Mouse (Mus musculus) WW6 (cell line): ENCODE measurements around the gene Washc4.

Experiments
- DNase-seq: peaks from one replicate; pipeline ENCODE4 v3.0.0-alpha.2; 2013; ENCODE audit warnings: low read depth, low spot score

The Washc4 gene

DNA sequence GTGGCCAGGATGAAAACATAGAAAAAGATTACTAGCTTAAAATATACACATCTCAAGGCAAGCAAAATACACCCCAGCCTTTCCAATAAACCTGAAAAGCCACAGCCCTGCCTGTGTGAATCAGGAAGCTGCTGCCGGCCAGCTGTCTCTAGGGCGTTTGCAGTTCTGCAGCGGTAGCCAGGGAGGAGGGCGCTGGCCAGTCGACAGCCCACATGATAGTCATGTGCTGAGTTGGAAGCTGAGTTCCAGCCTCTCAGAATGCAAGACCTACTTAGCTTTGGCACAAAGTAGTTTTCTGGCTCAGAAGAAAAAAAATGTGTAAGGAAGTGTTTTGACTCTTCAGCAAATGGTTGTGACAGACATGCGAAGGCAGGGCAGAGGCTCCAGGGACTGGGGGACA is 93.7 kb downstream of the Washc4 start:
- no peak for DNase-seq

DNA sequence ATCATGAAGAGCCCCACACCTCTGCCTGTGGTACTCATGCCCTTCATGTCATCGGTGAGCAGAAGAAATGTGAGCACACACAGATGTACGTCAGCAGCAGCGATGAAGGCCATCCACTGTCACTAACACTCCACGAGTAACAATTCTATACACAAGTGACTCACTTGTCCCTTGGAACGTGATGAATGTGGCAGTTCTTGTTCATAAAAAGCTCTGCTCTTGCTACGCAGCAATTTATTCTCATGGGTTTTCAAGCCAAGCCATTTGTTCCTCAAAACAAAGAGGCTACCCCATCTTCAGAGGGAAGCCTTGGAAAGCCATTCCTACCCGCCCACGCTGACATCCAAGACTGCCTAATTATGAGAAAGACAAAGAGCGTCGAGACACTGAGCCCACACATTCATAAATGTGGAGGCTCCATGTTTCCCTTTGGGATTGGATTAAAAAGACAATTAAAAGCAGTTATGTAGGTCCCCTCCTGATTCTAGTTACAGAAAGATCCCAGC is 96.4 kb downstream of the Washc4 start:
- no peak for DNase-seq

DNA sequence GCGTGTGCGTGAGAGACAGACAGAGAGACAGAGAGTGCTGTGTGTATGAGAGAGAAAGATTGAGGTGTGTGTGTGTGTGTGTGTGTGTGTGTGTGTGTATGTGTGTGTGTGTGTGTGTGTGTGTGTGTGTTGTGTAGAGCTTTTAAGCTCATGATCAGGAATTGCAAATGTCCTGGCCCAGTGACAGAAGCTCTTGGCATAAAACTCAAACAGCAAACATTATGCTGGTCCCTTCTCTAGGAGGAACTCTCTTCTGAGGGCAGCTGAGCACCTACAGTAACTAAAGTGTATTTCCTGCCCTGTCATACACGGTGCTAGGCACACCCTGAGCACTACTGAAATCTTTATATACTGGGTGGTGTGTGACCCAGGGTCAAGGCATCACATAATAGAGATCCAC is 98.1 kb downstream of the Washc4 start:
- no peak for DNase-seq

DNA sequence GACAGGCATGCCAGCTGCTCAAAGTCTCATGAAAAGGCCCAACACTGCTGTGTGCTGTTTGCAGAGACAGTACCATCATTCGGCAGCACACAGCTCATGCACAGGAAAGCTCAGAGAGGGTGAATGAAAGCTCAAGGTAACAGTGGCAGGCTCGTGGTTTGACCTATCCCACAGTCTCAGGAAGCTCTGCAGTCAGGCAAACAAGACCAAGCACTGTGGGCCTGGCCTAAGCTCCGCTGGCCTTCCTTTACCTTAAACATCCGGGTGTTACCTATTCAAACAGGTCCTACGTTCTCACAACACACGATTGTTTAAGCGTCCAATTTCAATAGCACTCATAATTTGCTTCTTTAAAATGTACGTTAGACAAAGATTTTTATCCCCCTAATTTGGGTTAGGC is 100.6 kb downstream of the Washc4 start:
- DNase-seq, result no peak

DNA sequence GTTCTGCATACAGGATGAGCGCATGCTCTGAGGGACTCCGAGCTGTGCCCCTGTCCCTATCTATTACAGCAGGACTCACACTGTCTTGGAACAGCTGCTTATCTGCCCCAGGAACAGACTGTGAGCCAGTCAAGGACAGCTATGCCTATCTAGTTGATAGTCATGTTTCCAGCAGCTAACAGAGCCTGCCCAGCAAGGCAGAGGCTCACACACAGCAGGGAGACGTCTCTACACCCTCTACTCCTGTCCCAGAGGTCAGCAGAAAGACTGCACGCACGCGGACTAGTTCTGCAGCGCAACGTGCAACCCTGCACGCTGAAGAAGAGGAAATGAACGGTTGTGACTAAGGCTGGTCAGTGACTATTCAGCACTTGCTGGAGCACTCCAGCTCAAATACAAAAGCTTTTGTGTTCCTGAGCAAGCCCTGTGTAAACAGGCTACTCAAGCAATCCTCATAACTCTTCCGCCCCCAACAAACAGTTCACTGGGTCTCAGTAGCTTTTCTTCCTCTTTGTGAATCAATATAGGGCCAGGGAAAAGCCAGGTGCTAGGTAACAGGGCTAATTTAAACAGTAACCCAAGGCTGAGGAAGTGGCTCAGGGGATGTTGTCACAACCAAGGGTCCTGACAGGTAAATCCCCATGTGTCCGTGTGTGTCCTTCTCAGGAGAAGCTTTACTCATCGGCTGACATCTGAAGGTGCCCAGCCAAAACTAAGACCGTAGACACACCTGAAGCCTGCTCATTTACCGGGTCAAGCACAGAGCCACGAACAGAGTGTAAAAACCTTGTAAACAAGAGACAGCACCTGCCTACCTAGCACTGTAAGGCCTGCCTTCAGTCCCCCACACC is 101.5 kb downstream of the Washc4 start:
- no peak for DNase-seq

DNA sequence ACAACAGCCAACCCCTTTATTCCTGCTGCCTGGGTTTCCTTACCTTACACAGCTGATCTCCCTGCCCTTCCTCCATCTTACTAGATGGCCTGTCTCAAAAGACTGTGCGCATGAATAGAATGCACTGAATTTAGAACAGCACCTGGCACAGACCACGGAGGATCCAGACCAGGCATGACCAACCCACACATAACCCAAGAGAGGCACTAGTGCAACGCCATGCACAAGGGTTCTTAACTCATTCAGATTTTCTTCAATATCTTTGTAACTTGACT is 102.1 kb downstream of the Washc4 start:
- DNase-seq, result no peak
